20 mouse cellular contexts compared by ENCODE assay signal in genomic region chr15:62107976-62108375, GRCm38 (mm10).
DNase-seq lines count a peak whose midpoint lies in the region; TF ChIP-seq lines count a peak whose summit lies in the region.
"Had no signal": no experiment of that assay in that cellular context is flagged by ENCODE, and none has a peak within 500 bp of the region (broad histone marks: within the 10 kb centered on the region; RNA-seq: fewer than 3 reads in every experiment).

No protein-coding gene starts in this region.

- peak; percentile 46 to 58 for DNase-seq in cerebellum, postnatal 10 days
- no peak for DNase-seq in cerebellum, postnatal 36 days
- peak; percentile 40 for DNase-seq in left cerebral cortex, postnatal 4 days
- no peak for DNase-seq in left cerebral cortex, postnatal 36 days (ENCODE audit: low spot score in 2 of 2)
- DNase-seq in MN1 (ENCODE audit: low spot score) = peak; percentile 29
- DNase-seq in kidney, adult 2 months = no peak
- DNase-seq: adrenal gland, postnatal 10 days; adrenal gland, postnatal 36 days; cerebellum, adult 11-12 months; cerebellum, adult 8-10 months; cerebellum, postnatal 14 days; forebrain, postnatal 0 days; gastrocnemius, adult 2 months; gastrocnemius, postnatal 14 days; heart, adult 11 months had no signal

- intact Hi-C loops in left cerebral cortex, postnatal 4 days (cut with DNase I) = no loop called here
- intact Hi-C loops in left cerebral cortex, postnatal 36 days (cut with DNase I) = no loop called here

- no peak for TF ChIP-seq CTCF in kidney, adult 2 months (conservative IDR thresholded peaks at IDR 0.05; ENCODE audit: insufficient read depth, insufficient read length, low read depth, low read length)

- 0 out of 2 replicates have a peak, but pooled peaks cover 6% of the 10 kb centered on the region for H3K4me1 ChIP-seq in kidney, adult 2 months (ENCODE audit: control insufficient read depth, insufficient read depth, low read length)

- H3K4me3 ChIP-seq in kidney, adult 2 months (ENCODE audit: insufficient read depth, low read depth, low read length) = no peak overlapping the region
- H3K4me3 ChIP-seq: embryonic facial prominence, embryonic 12.5 days; embryonic facial prominence, embryonic 15.5 days; gastrocnemius, adult 2 months; hindbrain, embryonic 15.5 days; intestine, embryonic 15.5 days had no signal

- no peak for TF ChIP-seq POLR2A in kidney, adult 2 months (IDR thresholded peaks at IDR 0.05; ENCODE audit: low read depth, low read length)

- 64% methylated on average over 3 of the region's 3 CpGs for WGBS in kidney, adult 2 months

- no peak overlapping the region for H3K27ac ChIP-seq in kidney, adult 2 months (ENCODE audit: insufficient read depth, low read depth, low read length)
- H3K27ac ChIP-seq: embryonic facial prominence, embryonic 12.5 days; embryonic facial prominence, embryonic 15.5 days; gastrocnemius, adult 2 months; hindbrain, embryonic 15.5 days; intestine, embryonic 15.5 days had no signal

- no peaks in the 10 kb centered on the region for H3K27me3 ChIP-seq in kidney, adult 2 months (replicated peaks; ENCODE audit: control insufficient read depth, insufficient read depth, low read length)
- H3K27me3 ChIP-seq: embryonic facial prominence, embryonic 12.5 days; embryonic facial prominence, embryonic 15.5 days; hindbrain, embryonic 15.5 days; intestine, embryonic 15.5 days; Patski had no signal

- H3K36me3 ChIP-seq in kidney, adult 2 months (ENCODE audit: control insufficient read depth, insufficient read depth, low read length) = no peaks in the 10 kb centered on the region
- H3K36me3 ChIP-seq: embryonic facial prominence, embryonic 12.5 days; embryonic facial prominence, embryonic 15.5 days; hindbrain, embryonic 15.5 days; intestine, embryonic 15.5 days had no signal

Comparison
In these comparisons a context has a peak if more than half of its experiments do, and no peak if none do; other contexts are left out.
1. DNase-seq: peak in cerebellum, postnatal 10 days (2 of 2), left cerebral cortex, postnatal 4 days (single experiment) and MN1 (single experiment); none in cerebellum, postnatal 36 days (0 of 2), left cerebral cortex, postnatal 36 days (0 of 2) and kidney, adult 2 months (single experiment).